Mouse (Mus musculus) c-Kit-negative CD71-positive TER-119-positive erythroid progenitor cells, embryonic 14.5 days (primary cell): Measurements from ENCODE around the gene Grsf1.

Experiments used
- DNase-seq: peaks from one replicate; pipeline ENCODE4 v3.0.0-alpha.2; 2013; ENCODE audit warnings: low read depth, low spot score

Gene Grsf1

DNA sequence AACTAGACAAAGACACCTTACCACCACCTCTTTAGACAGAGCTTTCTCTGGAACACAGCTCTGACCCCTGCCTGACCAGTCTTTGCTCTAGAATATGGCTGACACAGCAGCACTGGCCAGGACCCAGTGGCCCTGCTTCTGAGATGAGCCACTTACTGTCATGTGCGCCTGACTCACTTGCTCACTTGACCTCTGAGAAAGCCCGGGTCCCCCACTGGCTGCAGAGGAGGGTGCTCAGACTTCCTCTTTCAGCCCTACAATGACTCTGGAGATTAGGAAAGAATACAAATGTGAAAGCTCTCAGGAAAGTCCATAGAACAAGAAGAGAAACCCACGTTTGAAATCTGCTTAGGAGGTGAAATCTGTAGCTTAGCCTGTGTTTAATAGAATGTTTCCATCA is 45.1 kb downstream of the Grsf1 start:
- no peak for DNase-seq

DNA sequence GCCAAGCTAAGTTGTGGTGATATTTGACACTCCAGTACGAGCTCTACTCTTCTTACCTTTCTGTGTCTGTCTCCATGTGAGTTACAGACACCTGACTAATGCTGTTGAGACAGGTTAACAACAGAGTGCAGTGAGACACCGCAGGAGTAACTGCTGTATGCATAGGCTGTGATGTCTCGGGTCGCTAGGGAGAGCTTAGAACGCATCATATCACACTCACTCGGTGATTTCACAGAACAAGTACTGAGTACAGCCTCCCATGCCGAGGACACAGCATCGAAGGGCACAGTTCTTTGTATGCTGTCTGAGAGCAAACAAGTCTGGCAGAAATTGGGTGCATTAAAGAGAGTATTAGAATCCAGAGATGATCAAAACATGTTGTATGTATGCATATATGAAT is 46.0 kb downstream of the Grsf1 start:
- DNase-seq, result no peak

GRCm38 (mm10) chr5:88629125-88629524 is 46.8 kb downstream of the Grsf1 start:
- DNase-seq, result no peak

DNA sequence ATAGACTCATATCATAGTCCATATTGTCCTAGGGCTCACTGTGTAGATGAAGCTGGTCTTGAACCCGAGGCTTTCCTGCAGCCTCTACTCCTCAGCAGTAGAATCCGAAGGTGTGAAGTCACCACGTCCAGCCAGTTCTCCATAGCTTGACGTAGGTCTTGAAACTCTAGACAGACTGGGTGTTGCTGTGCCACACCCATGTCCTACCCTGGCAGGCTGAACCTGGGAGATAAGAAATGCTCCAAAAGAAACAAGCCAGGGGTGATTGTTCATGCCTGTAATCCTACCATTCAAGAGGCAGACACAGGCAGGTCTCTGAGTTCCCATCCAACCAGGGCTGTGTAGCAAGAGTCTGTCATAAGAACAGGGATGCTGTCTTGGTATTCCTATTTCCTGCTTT is 48.4 kb downstream of the Grsf1 start:
- DNase-seq, result peak; percentile 68

DNA sequence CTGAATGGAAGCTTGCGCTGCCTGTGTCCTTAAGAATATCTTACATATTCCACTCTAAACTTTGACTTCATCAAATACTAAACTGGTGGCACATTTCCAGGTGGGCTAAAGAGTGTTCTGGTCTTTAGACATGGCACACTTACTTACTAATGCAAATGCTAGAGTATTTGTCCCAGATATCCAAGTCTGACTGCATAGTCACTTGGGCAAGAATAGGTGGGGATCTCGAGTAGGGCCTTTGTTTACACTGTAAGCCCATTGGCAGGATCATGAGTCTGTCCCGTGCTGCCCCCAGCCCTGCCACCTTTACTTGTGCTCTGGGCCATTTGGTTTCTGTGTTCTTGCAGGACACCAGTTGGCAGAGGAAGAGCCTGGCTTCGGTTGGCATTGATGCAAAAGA is 59.0 kb downstream of the Grsf1 start:
- DNase-seq, result no peak

- DNase-seq, result no peak
Observed at GRCm38 (mm10) chr5:88614129-88614528, 61.8 kb downstream of the Grsf1 start.
